Mouse (Mus musculus) MEL (cell line): Measurements from ENCODE around the gene Abcc5. TPM values are rescaled to one million over a fixed set of nuclear protein-coding genes. Genes with fewer than 3 reads are reported as not detected.

Experiments
- DNase-seq: peaks from one replicate; pipeline ENCODE4 v3.0.0; 2011; ENCODE audit warnings: low read depth, low spot score
- H3K27ac ChIP-seq: 2 replicates; pipeline ENCODE4 v1.5.1; 2012; ENCODE audit warnings: low read depth, mild to moderate bottlenecking, control low read depth, low read length, moderate library complexity; ENCODE audit not compliant: control insufficient read depth
- H3K27me3 ChIP-seq, 2 experiments: fragments of 150-350 bp in 1 of 2; sonication (generic) in 1 of 2; 2 replicates each; pipeline ENCODE4 v1.6.1; 2012; ENCODE audit warnings: low read length in 2 of 2, mild to moderate bottlenecking in 2 of 2, improper control_type of control experiment in 1 of 2, moderate library complexity in 1 of 2; ENCODE audit not compliant: insufficient read depth in 2 of 2, control insufficient read depth in 1 of 2
- H3K36me3 ChIP-seq, 2 experiments: 2 replicates each; pipeline ENCODE4 v1.6.1; 2012 to 2014; ENCODE audit warnings: low read length in 2 of 2, improper control_type of control experiment in 1 of 2, inconsistent platforms in 1 of 2, mild to moderate bottlenecking in 1 of 2; ENCODE audit not compliant: insufficient read depth in 2 of 2, control insufficient read depth in 1 of 2
- H3K4me1 ChIP-seq, 2 experiments: fragments of 150-350 bp in 1 of 2; sonication (generic) in 1 of 2; 2 replicates each; pipeline ENCODE4 v1.6.1; 2012; ENCODE audit warnings: low read length in 2 of 2, improper control_type of control experiment in 1 of 2, mild to moderate bottlenecking in 1 of 2; ENCODE audit not compliant: insufficient read depth in 2 of 2, control insufficient read depth in 1 of 2
- H3K4me3 ChIP-seq, 2 experiments: fragments of 150-350 bp in 1 of 2; sonication (generic) in 1 of 2; 2 replicates each; pipeline ENCODE4 v1.5.1; 2012; ENCODE audit warnings: low read depth in 2 of 2, low read length in 2 of 2, mild to moderate bottlenecking in 2 of 2, moderate library complexity in 2 of 2, control low read depth in 1 of 2, improper control_type of control experiment in 1 of 2; ENCODE audit not compliant: control insufficient read depth in 1 of 2, insufficient read depth in 1 of 2
- H3K79me2 ChIP-seq: 2 replicates; pipeline ENCODE4 v1.6.1; 2012; ENCODE audit warnings: mild to moderate bottlenecking, low read length, moderate library complexity; ENCODE audit not compliant: control insufficient read depth, poor library complexity, insufficient read depth
- H3K9ac ChIP-seq: 2 replicates; pipeline ENCODE4 v1.6.1; 2012; ENCODE audit warnings: low read depth, mild to moderate bottlenecking, control low read depth, low read length, moderate library complexity; ENCODE audit not compliant: control insufficient read depth, poor library complexity, severe bottlenecking
- H3K9me3 ChIP-seq: fragments of 150-350 bp; sonication (generic); replicated peaks from 2 replicates; pipeline ENCODE4 v1.6.1; 2012; ENCODE audit warnings: mild to moderate bottlenecking, low read length, improper control_type of control experiment, moderate library complexity; ENCODE audit not compliant: insufficient read depth
- CHD1 ChIP-seq: IDR thresholded peaks from 2 replicates; pipeline ENCODE4 v1.6.1; 2012; ENCODE audit warnings: low read depth, mild to moderate bottlenecking, inconsistent platforms, low read length, improper control_type of control experiment
- CTCF ChIP-seq, 3 experiments: IDR thresholded peaks in 2 of 3; conservative IDR thresholded peaks in 1 of 3; 2 replicates each; pipeline ENCODE4 v1.5.1; 2011 to 2012; ENCODE audit warnings: low read length in 3 of 3, low read depth in 2 of 3, mild to moderate bottlenecking in 2 of 3, improper control_type of control experiment in 1 of 3, inconsistent platforms in 1 of 3, mixed read lengths in 1 of 3, moderate library complexity in 1 of 3; ENCODE audit not compliant: control insufficient read depth in 1 of 3, insufficient read depth in 1 of 3, poor library complexity in 1 of 3, severe bottlenecking in 1 of 3
- ETS1 ChIP-seq: IDR thresholded peaks from 2 replicates; pipeline ENCODE4 v1.6.1; 2012; ENCODE audit warnings: low read depth, mild to moderate bottlenecking, inconsistent platforms, low read length, improper control_type of control experiment, moderate library complexity
- GABPA ChIP-seq: IDR thresholded peaks from 2 replicates; pipeline ENCODE4 v1.6.1; 2012; ENCODE audit warnings: low read depth, mild to moderate bottlenecking, inconsistent platforms, low read length, improper control_type of control experiment, moderate library complexity
- HCFC1 ChIP-seq: IDR thresholded peaks from 2 replicates; pipeline ENCODE4 v1.6.1; 2012; ENCODE audit warnings: low read depth, mild to moderate bottlenecking, inconsistent platforms, low read length, improper control_type of control experiment, moderate library complexity
- KAT2A ChIP-seq: conservative IDR thresholded peaks from 2 replicates; pipeline ENCODE4 v1.6.1; 2012; ENCODE audit warnings: low read depth, low read length, improper control_type of control experiment, inconsistent platforms
- MAFK ChIP-seq: IDR thresholded peaks from 2 replicates; pipeline ENCODE4 v1.6.1; 2011; ENCODE audit warnings: low read depth, mild to moderate bottlenecking, low read length, improper control_type of control experiment, borderline replicate concordance
- MAX ChIP-seq: IDR thresholded peaks from 2 replicates; pipeline ENCODE4 v1.6.1; 2011; ENCODE audit warnings: low read length, improper control_type of control experiment
- MAZ ChIP-seq: IDR thresholded peaks from 2 replicates; pipeline ENCODE4 v1.6.1; 2012; ENCODE audit warnings: low read depth, mild to moderate bottlenecking, inconsistent platforms, low read length, improper control_type of control experiment
- MEF2A ChIP-seq: IDR thresholded peaks from 2 replicates; pipeline ENCODE4 v1.6.1; 2014; ENCODE audit warnings: low read depth, mild to moderate bottlenecking, inconsistent platforms, low read length, improper control_type of control experiment; ENCODE audit not compliant: poor library complexity, insufficient replicate concordance, severe bottlenecking; ENCODE audit errors: extremely low read depth
- MXI1 ChIP-seq: IDR thresholded peaks from 2 replicates; pipeline ENCODE4 v1.6.1; 2011; ENCODE audit warnings: mild to moderate bottlenecking, low read depth, low read length, improper control_type of control experiment
- MYB ChIP-seq: IDR thresholded peaks from 2 replicates; pipeline ENCODE4 v1.6.1; 2011; ENCODE audit warnings: mild to moderate bottlenecking, low read depth, low read length, improper control_type of control experiment
- MYC ChIP-seq: IDR thresholded peaks from 2 replicates; pipeline ENCODE4 v1.6.1; 2011; ENCODE audit warnings: low read depth, mild to moderate bottlenecking, low read length, improper control_type of control experiment, moderate library complexity
- NELFE ChIP-seq: IDR thresholded peaks from 2 replicates; pipeline ENCODE4 v1.6.1; 2011; ENCODE audit warnings: low read depth, low read length, improper control_type of control experiment
- NRF1 ChIP-seq: IDR thresholded peaks from 2 replicates; pipeline ENCODE4 v1.6.1; 2014; ENCODE audit warnings: low read depth, mild to moderate bottlenecking, inconsistent platforms, low read length, improper control_type of control experiment, moderate library complexity; ENCODE audit not compliant: poor library complexity, insufficient read depth, severe bottlenecking
- POLR2A ChIP-seq, 2 experiments: IDR thresholded peaks; 2 replicates each; pipeline ENCODE4 v1.6.1; 2011 to 2012; ENCODE audit warnings: low read length in 2 of 2, mild to moderate bottlenecking in 2 of 2, control low read depth in 1 of 2, improper control_type of control experiment in 1 of 2, low read depth in 1 of 2, moderate library complexity in 1 of 2; ENCODE audit not compliant: control insufficient read depth in 1 of 2, insufficient read depth in 1 of 2, poor library complexity in 1 of 2
- POLR2AphosphoS2 ChIP-seq: IDR thresholded peaks from 2 replicates; pipeline ENCODE4 v1.6.1; 2011; ENCODE audit warnings: low read length, improper control_type of control experiment
- POLR2AphosphoS5 ChIP-seq: IDR thresholded peaks from 2 replicates; pipeline ENCODE4 v1.6.1; 2012; ENCODE audit warnings: low read depth, borderline replicate concordance, mild to moderate bottlenecking, inconsistent platforms, low read length, moderate library complexity, mixed read lengths
- RCOR1 ChIP-seq: IDR thresholded peaks from 2 replicates; pipeline ENCODE4 v1.6.1; 2012; ENCODE audit warnings: low read depth, mild to moderate bottlenecking, inconsistent platforms, low read length, improper control_type of control experiment
- SIN3A ChIP-seq: IDR thresholded peaks from 2 replicates; pipeline ENCODE4 v1.6.1; 2012; ENCODE audit warnings: low read length, improper control_type of control experiment, inconsistent platforms
- SMC3 ChIP-seq: IDR thresholded peaks from 2 replicates; pipeline ENCODE4 v1.6.1; 2011; ENCODE audit warnings: low read depth, low read length, improper control_type of control experiment
- TAL1 ChIP-seq: IDR thresholded peaks from 2 replicates; pipeline ENCODE4 v1.6.1; 2012; ENCODE audit warnings: mild to moderate bottlenecking, inconsistent platforms, low read length, moderate library complexity, mixed read lengths
- TCF12 ChIP-seq: IDR thresholded peaks from 2 replicates; pipeline ENCODE4 v1.6.1; 2014; ENCODE audit warnings: low read depth, mild to moderate bottlenecking, inconsistent platforms, low read length, improper control_type of control experiment, moderate library complexity
- UBTF ChIP-seq: IDR thresholded peaks from 2 replicates; pipeline ENCODE4 v1.6.1; 2012; ENCODE audit warnings: low read depth, mild to moderate bottlenecking, inconsistent platforms, low read length, improper control_type of control experiment, moderate library complexity, borderline replicate concordance; ENCODE audit not compliant: insufficient read depth
- USF1 ChIP-seq: IDR thresholded peaks from 2 replicates; pipeline ENCODE4 v1.6.1; 2014; ENCODE audit warnings: low read depth, mild to moderate bottlenecking, inconsistent platforms, low read length, improper control_type of control experiment, moderate library complexity
- USF2 ChIP-seq, 2 experiments: IDR thresholded peaks; 2 replicates each; pipeline ENCODE4 v1.6.1; 2011 to 2012; ENCODE audit warnings: improper control_type of control experiment in 2 of 2, low read length in 2 of 2, borderline replicate concordance in 1 of 2, inconsistent platforms in 1 of 2, low read depth in 1 of 2, mild to moderate bottlenecking in 1 of 2; ENCODE audit not compliant: insufficient read depth in 1 of 2
- ZC3H11A ChIP-seq: IDR thresholded peaks from 2 replicates; pipeline ENCODE4 v1.6.1; 2012; ENCODE audit warnings: low read depth, mild to moderate bottlenecking, inconsistent platforms, low read length, improper control_type of control experiment
- ZKSCAN1 ChIP-seq: IDR thresholded peaks from 2 replicates; pipeline ENCODE4 v1.6.1; 2012; ENCODE audit warnings: low read depth, mild to moderate bottlenecking, inconsistent platforms, low read length, improper control_type of control experiment, moderate library complexity
- ZMIZ1 ChIP-seq: IDR thresholded peaks from 2 replicates; pipeline ENCODE4 v1.6.1; 2012; ENCODE audit warnings: low read depth, mild to moderate bottlenecking, inconsistent platforms, low read length, improper control_type of control experiment, moderate library complexity
- polyA plus RNA-seq, 2 experiments: library from polyadenylated mRNA; stranded (reverse) in 1 of 2; unstranded in 1 of 2; fragments of >175 nt in 1 of 2; fragments of >200 nt in 1 of 2; gene quantifications; 2 replicates each; pipeline versions ENCODE4 v1.2.1 to v1.2.4; 2012; ENCODE audit warnings: low replicate concordance in 2 of 2, low read depth in 1 of 2; ENCODE audit not compliant: insufficient read length in 2 of 2, insufficient read depth in 1 of 2, missing spikeins in 1 of 2
- total RNA-seq: library from RNA; depleted of rRNA; stranded (reverse); fragments of 300-350 nt; gene quantifications from 2 replicates; pipeline ENCODE4 v1.2.3, GENCODE M21; 2012

The Abcc5 gene
- total and polyA plus RNA-seq, 3 experiments = 17.6 to 31.7 TPM; not detected in 1

DNA sequence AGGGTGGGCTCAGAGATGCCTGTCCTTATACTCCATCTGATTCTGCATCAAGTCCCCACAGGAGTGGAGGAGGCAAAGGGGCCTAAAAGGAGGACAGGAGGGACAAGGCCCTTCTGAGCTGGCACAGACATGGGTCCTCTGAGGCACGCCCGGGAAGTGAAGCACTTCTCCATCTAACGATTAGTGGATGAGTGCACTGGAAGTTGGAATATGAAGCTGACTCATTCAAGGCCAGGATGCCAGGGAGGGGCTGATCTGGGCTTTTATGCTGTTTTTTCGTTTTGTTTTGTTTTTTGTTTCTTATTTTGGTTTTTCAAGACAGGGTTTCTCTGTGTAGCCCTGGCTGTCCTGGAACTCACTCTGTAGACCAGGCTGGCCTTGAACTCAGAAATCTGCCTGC, 110.9 kb downstream of the Abcc5 start:
- no peak for TF ChIP-seq USF1
- no peak for TF ChIP-seq ZC3H11A
- TF ChIP-seq KAT2A = no peak
- TF ChIP-seq MAX = no peak
- TF ChIP-seq CTCF (IDR thresholded peaks at IDR 0.05 in 2 of 3, conservative IDR thresholded peaks at IDR 0.05 in 1 of 3; ENCODE audit: control insufficient read depth in 1 of 3, insufficient read depth in 1 of 3, low read depth in 2 of 3, low read length in 3 of 3, poor library complexity in 1 of 3, severe bottlenecking in 1 of 3) = no peak
- no peak for TF ChIP-seq SIN3A
- no peak for TF ChIP-seq TCF12
- no peak for TF ChIP-seq MAFK
- TF ChIP-seq POLR2AphosphoS2 = no peak
- TF ChIP-seq GABPA = no peak
- TF ChIP-seq NELFE = no peak
- no peak for TF ChIP-seq ETS1
- TF ChIP-seq POLR2A (IDR thresholded peaks at IDR 0.05; ENCODE audit: control insufficient read depth in 1 of 2, insufficient read depth in 1 of 2, low read depth in 1 of 2, low read length in 2 of 2, poor library complexity in 1 of 2) = no peak
- TF ChIP-seq POLR2AphosphoS5 = no peak
- TF ChIP-seq USF2 (IDR thresholded peaks at IDR 0.05; ENCODE audit: borderline replicate concordance in 1 of 2, insufficient read depth in 1 of 2, low read depth in 1 of 2, low read length in 2 of 2) = no peak
- TF ChIP-seq RCOR1 = no peak
- no peak for TF ChIP-seq MXI1
- no peak for TF ChIP-seq HCFC1
- no peak for TF ChIP-seq MYB
- TF ChIP-seq CHD1 = no peak
- Histone ChIP-seq H3K9ac (no peak overlapping the region), H3K4me3 (no peak overlapping the region), H3K4me1 (peaks cover 0 to 4% of the 10 kb centered on the region in 2 experiments; a peak in 1 of 4 replicates), H3K9me3 (no peaks in the 10 kb centered on the region), H3K36me3 (no peaks in the 10 kb centered on the region; a peak in 1 of 4 replicates), H3K79me2 (no peaks in the 10 kb centered on the region), H3K27me3 (no peaks in the 10 kb centered on the region), H3K27ac (no peak overlapping the region)
- no peak for DNase-seq

DNA sequence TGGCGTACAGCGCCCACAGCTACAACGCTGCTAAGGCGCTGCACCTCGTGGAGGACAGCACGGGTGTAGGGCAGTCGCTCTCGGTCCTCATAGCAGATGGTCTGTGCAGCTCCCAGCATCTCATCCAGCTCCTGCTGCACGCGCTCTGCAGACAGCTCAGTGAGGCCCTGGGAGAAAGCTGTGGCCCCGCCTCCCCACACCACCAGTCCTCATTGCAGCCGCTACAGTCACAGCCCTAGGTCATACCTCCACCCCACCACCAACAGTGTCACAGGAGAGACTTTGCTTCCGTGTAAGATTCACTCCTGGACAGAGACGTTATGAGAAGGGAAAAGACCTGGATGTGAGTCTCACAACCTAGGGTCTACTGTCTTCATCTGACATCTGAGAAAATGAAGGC, 113.9 kb downstream of the Abcc5 start:
- Histone ChIP-seq H3K4me3 (no peak overlapping the region), H3K27me3 (no peaks in the 10 kb centered on the region; a peak in 1 of 4 replicates)
- TF ChIP-seq ZC3H11A (no peak), SMC3 (no peak), MYC (no peak), GABPA (no peak), CHD1 (no peak), MEF2A (no peak), MAZ (no peak), TCF12 (no peak), ZMIZ1 (no peak), POLR2A (IDR thresholded peaks at IDR 0.05; ENCODE audit: control insufficient read depth in 1 of 2, insufficient read depth in 1 of 2, low read depth in 1 of 2, low read length in 2 of 2, poor library complexity in 1 of 2) (no peak), POLR2AphosphoS5 (no peak), USF2 (IDR thresholded peaks at IDR 0.05; ENCODE audit: borderline replicate concordance in 1 of 2, insufficient read depth in 1 of 2, low read depth in 1 of 2, low read length in 2 of 2) (no peak), ZKSCAN1 (no peak), TAL1 (no peak), MYB (no peak), SIN3A (no peak), UBTF (no peak), NRF1 (no peak)

More for the DNA sequence above, 113.9 kb downstream of the Abcc5 start:
- Histone ChIP-seq H3K36me3 (no peaks in the 10 kb centered on the region; a peak in 1 of 4 replicates), H3K9ac (no peak overlapping the region), H3K79me2 (no peaks in the 10 kb centered on the region), H3K27ac (no peak overlapping the region), H3K4me1 (peaks cover 0 to 10% of the 10 kb centered on the region in 2 experiments; a peak in 2 of 4 replicates), H3K9me3 (no peaks in the 10 kb centered on the region)
- no peak for DNase-seq
